Mouse (Mus musculus) midbrain, embryonic 12.5 days (tissue): ENCODE results near the gene Psap. TPM values are rescaled to one million over a fixed set of nuclear protein-coding genes. Genes with fewer than 3 reads are reported as not detected.

ENCODE experiments used
- ATAC-seq: fragments of 200-750 bp; cut with Nextera tagmentation; 2 replicates; pipeline ENCODE4 v1.8.0; 2017; ENCODE audit warnings: low read depth, moderate TSS enrichment, moderate library complexity; ENCODE audit not compliant: low FRiP score
- H3K27ac ChIP-seq: fragments of 300-500 bp; sonication (generic); replicated peaks from 2 replicates; pipeline ENCODE4 v1.5.1; 2016; ENCODE audit warnings: mild to moderate bottlenecking
- H3K27me3 ChIP-seq: fragments of 300-500 bp; sonication (generic); 2 replicates; pipeline ENCODE4 v1.6.1; 2016; ENCODE audit warnings: mild to moderate bottlenecking
- H3K36me3 ChIP-seq: fragments of 300-500 bp; sonication (generic); 2 replicates; pipeline ENCODE4 v1.6.1; 2016
- H3K4me1 ChIP-seq: fragments of 300-500 bp; sonication (generic); 2 replicates; pipeline ENCODE4 v1.6.1; 2016
- H3K4me2 ChIP-seq: fragments of 300-500 bp; sonication (generic); replicated peaks from 2 replicates; pipeline ENCODE4 v1.6.1; 2016; ENCODE audit warnings: mild to moderate bottlenecking, moderate library complexity
- H3K4me3 ChIP-seq: fragments of 300-500 bp; sonication (generic); 2 replicates; pipeline ENCODE4 v1.5.1; 2016; ENCODE audit warnings: mild to moderate bottlenecking
- H3K9ac ChIP-seq: fragments of 300-500 bp; sonication (generic); replicated peaks from 2 replicates; pipeline ENCODE4 v1.6.1; 2016; ENCODE audit warnings: mild to moderate bottlenecking, moderate library complexity
- H3K9me3 ChIP-seq: fragments of 300-500 bp; sonication (generic); 2 replicates; pipeline ENCODE4 v1.6.1; 2016; ENCODE audit warnings: mild to moderate bottlenecking
- WGBS: fragments of 180-500 bp; shearing (Covaris S2); methylation state at CpG from one replicate; pipeline ENCODE4 v1.1.7; 2016; 5-methylcytosine and 5-hydroxymethylcytosine counted together
- polyA plus RNA-seq: library from polyadenylated mRNA; unstranded; fragments of >200 nt; fragmentation: Nextera tagmentation; extraction: Ambion mirVana; gene quantifications from 2 replicates; pipeline ENCODE4 v1.2.1, GENCODE M21; 2016

Psap gene
- polyA plus RNA-seq, 1 experiment from 2014 or later, result 96.5 TPM

- H3K4me3 ChIP-seq, result no peak overlapping the region
- H3K9ac ChIP-seq, result no peak overlapping the region
- peaks cover 24% of the 10 kb centered on the region for H3K4me1 ChIP-seq
- H3K27me3 ChIP-seq, result peaks cover 20% of the 10 kb centered on the region
- H3K36me3 ChIP-seq, result no peaks in the 10 kb centered on the region
- 34% methylated on average over 7 of the region's 7 CpGs for WGBS
- peak overlapping the region; percentile 21; the same call in 1 of the 2 replicates for H3K27ac ChIP-seq
- peak; percentile 66; the same call in 1 of the 2 replicates for ATAC-seq
- H3K4me2 ChIP-seq, result no peak overlapping the region
- no peaks in the 10 kb centered on the region for H3K9me3 ChIP-seq
These were observed 74.5 kb downstream of the Psap start for GRCm38 (mm10) chr10:60351761-60352455.

Other genes with a start within 250 kb of the Psap start
- 23.8 and 25.7 TPM in 2 replicates for gene Spock2, start 171.4 kb upstream of the Psap start, polyA plus RNA-seq
- gene Chst3, start 58.4 kb upstream of the Psap start, polyA plus RNA-seq, result 2.3 and 2.5 TPM in 2 replicates
- 1.7 and 2.3 TPM in 2 replicates for gene Vsir, start 69.2 kb downstream of the Psap start, polyA plus RNA-seq
- 3.0 and 3.7 TPM in 2 replicates for gene Gm17455, start 122.1 kb downstream of the Psap start, polyA plus RNA-seq